Mouse (Mus musculus) urinary bladder, adult 18-20 months (tissue): ENCODE measurements at regions not wholly inside any gene's neighbourhood (a gene's known extent, or its start where the extent isn't known, plus 50 kb on each side); places are given as distances from the start of the nearest gene placed in this dataset.

Source experiments
- DNase-seq, 2 experiments: peaks; one replicate each; pipeline ENCODE4 v3.0.0; 2022; ENCODE audit warnings: low spot score in 2 of 2, mixed read lengths in 2 of 2

GRCm38 (mm10) chr19:36178828-36179251, 58.9 kb upstream of the Ankrd1 start:
- DNase-seq, result no peak

GRCm38 (mm10) chr19:36180329-36180728, 60.4 kb upstream of the Ankrd1 start:
- DNase-seq, result no peak

- no peak for DNase-seq
Measured at GRCm38 (mm10) chr19:36181535-36181934, 61.6 kb upstream of the Ankrd1 start.

- peak; percentile 20 to 30 for DNase-seq
Measured at GRCm38 (mm10) chr19:36183127-36183526, 63.2 kb upstream of the Ankrd1 start.

GRCm38 (mm10) chr19:36189662-36190061, 69.8 kb upstream of the Ankrd1 start:
- no peak for DNase-seq

GRCm38 (mm10) chr19:36191641-36192040, 71.7 kb upstream of the Ankrd1 start:
- DNase-seq, result no peak

GRCm38 (mm10) chr19:36204269-36204668, 84.4 kb upstream of the Ankrd1 start:
- no peak for DNase-seq

- DNase-seq, result no peak
Measured at GRCm38 (mm10) chr19:36204965-36205718, 85.2 kb upstream of the Ankrd1 start.

GRCm38 (mm10) chr19:36207735-36208288, 87.9 kb upstream of the Ankrd1 start:
- no peak for DNase-seq

GRCm38 (mm10) chr19:36208419-36208818, 88.5 kb upstream of the Ankrd1 start:
- DNase-seq, result no peak

GRCm38 (mm10) chr19:36213461-36213860, 93.6 kb upstream of the Ankrd1 start:
- DNase-seq, result no peak

GRCm38 (mm10) chr19:36214188-36214968, 94.5 kb upstream of the Ankrd1 start:
- DNase-seq, result no peak

GRCm38 (mm10) chr19:36217177-36217576, 97.3 kb upstream of the Ankrd1 start:
- DNase-seq, result no peak

- DNase-seq, result no peak
Measured at GRCm38 (mm10) chr19:36217605-36218004, 97.7 kb upstream of the Ankrd1 start.

GRCm38 (mm10) chr19:36218921-36219320, 99.0 kb upstream of the Ankrd1 start:
- DNase-seq, result no peak

GRCm38 (mm10) chr19:36221104-36221503, 101.2 kb upstream of the Ankrd1 start:
- no peak for DNase-seq

- no peak for DNase-seq
Measured at GRCm38 (mm10) chr19:36221596-36221995, 101.7 kb upstream of the Ankrd1 start.

GRCm38 (mm10) chr19:36222198-36222597, 102.3 kb upstream of the Ankrd1 start:
- DNase-seq, result no peak

GRCm38 (mm10) chr19:36224518-36224917, 104.6 kb upstream of the Ankrd1 start:
- no peak for DNase-seq

- DNase-seq, result no peak
Measured at GRCm38 (mm10) chr19:36225612-36226011, 105.7 kb upstream of the Ankrd1 start.

- no peak for DNase-seq
Measured at GRCm38 (mm10) chr19:36227418-36228160, 107.7 kb upstream of the Ankrd1 start.

- DNase-seq, result no peak
Measured at GRCm38 (mm10) chr19:36229315-36229714, 109.4 kb upstream of the Ankrd1 start.
